Mouse (Mus musculus) activated CD4-positive, CD25-positive, alpha-beta regulatory T cell, adult 4 months (primary cell): ENCODE data around the gene Wdr81. TPM values are rescaled to one million over a fixed set of nuclear protein-coding genes. Genes with fewer than 3 reads are reported as not detected.

Experiments
- ATAC-seq: one replicate; pipeline ENCODE4 v1.8.0; 2017
- polyA plus RNA-seq, 2 experiments: library from polyadenylated mRNA; unstranded; fragments of 100-300 nt; shearing (Covaris generic); gene quantifications; one replicate each; pipeline ENCODE4 v1.2.1; 2017

The Wdr81 gene
- polyA plus RNA-seq, 2 experiments from 2014 or later: 5.2 to 7.3 TPM

DNA sequence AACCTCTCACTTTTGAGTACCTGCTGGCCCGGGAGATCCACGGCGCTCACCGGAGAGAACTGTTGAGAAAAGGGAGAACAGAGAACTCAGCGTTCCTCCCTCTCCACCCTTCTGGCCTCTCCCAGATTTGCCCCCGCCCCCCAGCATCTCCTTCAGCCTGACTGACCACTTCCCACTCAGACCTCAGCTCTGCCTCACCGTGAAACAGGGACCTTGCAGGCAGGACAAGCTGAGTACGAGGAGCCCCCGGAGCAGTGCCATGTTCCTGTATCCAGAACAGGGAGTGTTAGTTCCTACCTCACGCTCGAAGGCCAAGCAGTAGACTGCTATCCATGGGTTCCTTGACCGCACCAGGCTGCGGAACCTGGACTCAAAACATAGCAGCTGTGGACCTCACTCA is 16.3 kb downstream of the Wdr81 start:
- ATAC-seq: no peak

DNA sequence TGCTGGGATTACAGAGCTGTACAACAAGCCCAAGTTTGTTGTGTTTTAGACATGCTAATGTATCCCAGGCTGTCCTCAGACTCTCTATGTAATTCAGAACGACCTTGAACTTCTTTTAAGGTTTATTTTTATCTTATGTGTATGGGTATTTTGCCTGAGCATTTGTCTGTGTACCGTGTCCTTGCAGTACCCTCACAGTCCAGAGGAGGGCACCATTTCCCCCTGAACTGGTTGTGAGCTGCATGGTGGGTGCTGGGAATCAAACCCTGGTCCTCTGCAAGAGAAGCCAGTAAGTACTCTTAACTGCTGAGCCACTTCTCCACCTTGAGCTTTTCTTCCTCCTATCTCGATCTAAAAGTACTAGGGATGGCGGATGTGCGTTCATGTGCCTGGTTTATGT is 20.4 kb downstream of the Wdr81 start:
- ATAC-seq: no peak

DNA sequence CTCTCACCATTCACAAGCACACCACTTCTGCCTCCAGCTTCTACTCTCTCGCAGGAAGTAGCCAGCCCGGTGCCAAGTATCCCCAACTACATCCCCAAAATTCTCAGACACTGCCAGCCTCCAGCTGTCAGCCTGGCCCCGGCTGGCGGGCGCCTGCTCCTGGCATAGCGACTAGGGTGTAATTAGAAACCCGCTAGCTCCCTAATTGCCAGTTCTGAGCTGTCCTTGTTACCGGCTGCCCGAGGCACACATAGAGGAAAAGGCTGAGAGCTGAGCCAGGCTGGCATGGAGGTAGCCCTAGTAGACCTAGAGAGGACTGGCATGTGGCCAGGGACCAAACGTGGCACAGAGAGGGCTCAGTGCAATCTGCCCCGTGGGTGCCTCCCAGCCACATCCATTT is 23.2 kb downstream of the Wdr81 start:
- ATAC-seq: no peak

DNA sequence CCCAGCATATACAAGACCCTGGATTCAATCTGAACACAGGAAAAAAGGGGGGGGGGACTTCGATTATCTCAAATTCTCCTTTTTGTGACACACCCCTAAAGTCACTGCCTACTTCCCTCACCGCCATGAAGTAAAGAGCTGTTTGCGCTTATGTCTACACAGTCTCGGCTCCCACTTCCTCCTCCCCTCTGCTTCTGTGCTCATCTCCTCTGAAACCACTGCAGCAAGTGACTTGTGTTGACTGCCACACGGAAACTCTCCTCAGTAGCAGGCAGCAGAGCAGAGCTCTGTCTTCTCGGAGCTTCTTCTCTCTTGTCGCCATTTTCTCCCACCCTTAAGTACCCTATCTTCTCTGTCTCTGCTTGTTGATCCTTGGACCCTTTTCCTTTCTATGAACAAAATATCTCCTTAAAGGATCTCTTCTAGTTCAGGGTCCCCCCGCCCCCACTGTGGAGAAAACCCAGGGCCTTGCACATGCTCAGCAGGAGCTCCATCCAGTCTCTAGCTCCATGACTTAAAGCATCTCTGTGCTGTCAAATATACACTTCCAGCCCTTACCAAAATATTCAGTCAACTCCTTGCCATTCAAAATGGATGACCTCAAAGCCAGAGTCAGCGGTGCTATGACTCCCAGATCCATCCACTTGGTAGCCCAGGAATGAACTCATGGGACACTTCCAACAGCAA is 25.4 kb downstream of the Wdr81 start:
- peak; percentile 72 for ATAC-seq

DNA sequence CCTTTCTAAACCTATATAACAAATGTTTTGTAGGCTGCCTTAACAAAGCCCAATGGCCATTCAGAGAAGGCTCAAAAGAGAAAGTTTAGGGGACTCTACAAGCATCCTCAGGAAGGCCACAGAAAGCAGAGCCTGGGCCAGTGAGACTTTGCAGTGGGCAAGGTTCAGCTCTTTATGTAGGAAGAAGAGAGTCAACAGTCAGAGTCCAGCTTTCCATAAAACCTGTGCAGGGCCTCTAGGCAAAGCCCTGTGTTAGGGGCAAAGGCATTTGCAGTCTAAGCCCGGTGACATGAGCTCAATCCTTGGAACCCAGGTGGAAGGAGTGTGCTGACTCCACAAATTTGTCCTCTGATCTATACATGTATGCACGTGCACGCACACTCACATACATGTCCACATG is 30.1 kb downstream of the Wdr81 start:
- no peak for ATAC-seq

DNA sequence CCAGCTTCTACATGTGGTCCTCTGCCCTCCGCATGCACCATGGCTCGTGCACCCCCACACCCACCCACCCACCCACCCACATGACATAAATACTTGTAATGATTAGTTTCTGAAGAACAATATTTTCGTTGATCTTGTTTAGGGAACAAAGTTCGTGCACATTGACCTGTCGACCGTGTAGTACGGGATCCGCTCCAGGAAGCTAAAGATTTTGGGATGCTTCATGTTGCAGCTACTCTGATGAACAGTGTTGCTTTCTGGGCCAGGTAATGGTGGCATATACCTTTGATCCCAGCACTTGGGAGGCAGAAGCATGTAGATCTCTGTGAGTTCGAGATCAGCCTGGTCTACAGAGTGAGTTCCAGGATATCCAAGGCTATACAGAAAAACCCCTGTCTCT is 30.5 kb downstream of the Wdr81 start:
- ATAC-seq: no peak

DNA sequence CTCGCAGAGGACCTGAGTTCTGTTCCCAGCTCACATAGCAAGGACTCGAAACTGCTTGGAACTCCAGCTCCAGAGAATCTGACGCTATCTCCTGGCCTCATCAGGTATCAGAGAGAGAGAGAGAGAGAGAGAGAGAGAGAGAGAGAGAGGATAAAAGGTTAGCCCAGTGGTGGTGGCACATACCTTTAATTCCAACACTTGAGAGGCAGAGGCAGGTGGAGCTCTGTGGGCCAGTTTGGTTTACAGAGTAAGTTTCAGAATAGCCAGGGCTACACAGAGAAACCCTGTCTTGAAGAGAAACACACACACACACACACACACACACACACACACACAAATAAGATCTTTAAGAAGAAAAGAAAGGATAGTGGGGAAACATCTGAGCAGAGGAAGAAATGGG is 31.4 kb downstream of the Wdr81 start:
- no peak for ATAC-seq

DNA sequence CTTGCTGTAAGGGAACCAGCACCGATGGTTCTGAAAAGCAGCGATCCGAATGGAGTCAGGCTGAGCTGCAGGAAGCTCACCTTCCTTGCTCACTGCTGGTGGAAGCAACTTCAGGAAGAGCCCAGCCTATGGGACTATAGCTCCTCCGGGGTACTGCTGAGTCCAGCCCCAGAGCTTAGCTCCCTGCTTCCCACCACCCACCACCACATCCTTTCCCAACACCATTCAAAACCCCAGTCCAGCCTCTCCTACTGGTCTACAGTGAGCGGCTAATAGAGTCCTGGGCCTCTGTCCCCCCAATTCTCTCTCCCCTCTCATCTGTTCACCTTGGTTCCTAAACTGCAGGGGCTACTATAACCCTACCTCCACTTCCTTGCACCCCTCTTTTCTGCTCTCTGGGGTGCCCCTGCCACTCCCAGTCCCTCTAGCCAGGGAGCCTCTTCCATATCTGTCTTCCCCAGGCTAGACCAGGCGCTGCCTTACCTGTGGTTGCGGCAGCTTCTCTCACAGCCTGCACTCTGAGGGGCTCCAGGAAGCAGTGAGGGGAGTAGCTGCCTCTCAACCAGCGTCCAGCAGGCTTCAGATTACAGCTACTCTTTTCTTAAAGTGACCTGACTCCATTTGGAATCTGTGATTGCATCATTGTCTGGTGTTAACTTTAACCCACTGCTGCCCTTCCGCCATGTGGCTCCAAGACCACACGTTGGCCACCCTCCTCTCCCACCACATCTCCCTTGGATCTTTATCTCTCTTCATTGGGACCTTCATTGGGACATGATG is 32.3 kb downstream of the Wdr81 start, which contains the start of gene Serpinf1:
Gene Serpinf1 (minus strand): TSS at position 689 of the 780 bp plus-strand sequence.
- no peak for ATAC-seq

DNA sequence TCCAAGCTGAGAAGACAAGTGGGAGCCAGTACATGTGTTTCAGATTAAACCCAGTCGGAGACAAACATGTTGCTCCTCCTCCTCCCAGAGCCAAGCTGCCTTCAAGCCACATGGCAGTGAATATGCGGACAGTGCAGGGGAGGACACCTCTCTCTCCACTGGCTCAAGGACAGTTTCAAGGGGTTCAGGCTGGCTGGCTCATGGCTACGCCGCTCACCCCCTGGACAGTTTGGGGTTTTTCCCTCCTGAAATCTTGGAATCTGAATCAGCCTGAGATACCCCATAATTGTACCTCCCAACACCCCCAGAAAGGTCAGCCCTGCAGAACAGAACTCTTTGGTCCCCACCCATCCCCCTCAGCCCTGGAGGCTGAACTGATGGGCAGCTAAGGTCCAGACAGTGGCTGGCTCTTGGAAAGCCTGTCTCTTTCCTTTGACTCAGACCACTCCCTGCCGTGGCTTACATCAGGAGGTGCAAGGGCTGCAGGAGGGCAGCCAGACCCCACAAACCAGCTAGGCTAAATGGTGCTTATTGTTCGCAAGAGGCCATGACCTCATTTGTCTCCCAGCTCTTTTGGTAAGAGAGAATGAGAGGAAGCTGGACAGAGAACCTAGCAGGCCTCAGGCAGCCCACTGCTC is 33.0 kb downstream of the Wdr81 start:
- no peak for ATAC-seq

DNA sequence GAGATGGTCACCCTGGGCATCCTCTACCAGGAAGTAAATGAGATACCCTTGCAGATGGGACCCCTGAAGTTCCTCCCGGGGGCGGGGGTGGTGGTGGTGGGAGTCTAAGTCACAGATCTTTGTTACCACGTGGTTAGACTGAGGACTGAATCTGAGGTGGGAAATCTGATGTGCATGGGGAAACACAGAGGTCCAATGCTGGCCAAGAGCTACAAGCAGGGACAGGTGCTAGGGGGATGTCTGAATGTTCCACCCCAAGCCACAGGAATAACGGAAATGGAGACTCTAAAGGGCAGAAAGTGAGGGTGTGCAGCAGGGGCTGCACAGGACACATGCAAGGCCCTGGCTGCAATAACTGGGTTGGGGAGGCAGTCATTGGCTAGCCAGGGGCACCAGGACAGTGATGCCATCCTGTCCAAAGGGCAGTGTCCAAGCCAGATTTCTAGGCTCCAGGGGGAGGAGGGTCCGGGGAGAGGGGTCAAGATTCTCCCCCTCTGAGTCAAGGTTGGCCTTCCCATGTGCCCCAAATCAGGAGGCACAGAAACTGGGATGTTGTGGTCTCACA is 33.6 kb downstream of the Wdr81 start:
- no peak for ATAC-seq

DNA sequence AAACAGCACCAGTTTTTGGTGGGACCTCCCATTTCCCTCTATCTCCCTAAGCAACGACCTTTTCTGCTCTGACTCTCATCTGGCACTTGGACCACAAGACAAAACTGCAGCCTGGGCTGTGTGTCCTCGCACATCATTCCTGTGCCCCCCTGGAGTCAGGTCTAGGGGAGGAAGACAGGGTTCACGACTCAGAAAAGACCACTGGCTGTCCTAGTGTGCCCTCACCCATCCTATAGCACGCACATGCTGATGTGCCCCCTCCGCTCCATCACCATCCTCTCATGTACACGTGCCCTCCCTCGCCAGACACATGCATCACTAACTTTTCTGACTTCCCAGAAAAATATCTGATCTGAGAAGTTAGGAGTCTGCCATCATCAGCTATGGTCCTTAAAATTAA is 34.5 kb downstream of the Wdr81 start:
- no peak for ATAC-seq

DNA sequence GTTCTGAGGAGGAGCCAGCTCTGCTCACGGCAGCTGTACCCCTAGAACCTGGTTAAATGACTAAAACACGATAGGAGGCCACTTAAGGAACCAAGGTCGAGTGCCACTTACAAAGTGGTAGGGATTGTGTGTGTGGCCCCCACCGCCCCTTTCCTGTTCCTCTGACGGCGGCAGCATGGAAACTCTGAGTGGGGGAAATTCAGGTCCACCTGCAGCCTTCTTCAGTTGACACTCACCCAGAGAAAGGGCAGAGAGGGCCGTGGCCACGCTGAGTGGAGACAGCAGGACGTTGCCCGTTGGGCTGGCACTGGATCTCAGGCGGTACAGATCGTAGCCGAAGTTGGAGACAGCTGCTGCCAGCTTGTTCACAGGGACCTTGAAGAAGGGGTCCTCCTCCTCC is 38.5 kb downstream of the Wdr81 start:
- ATAC-seq: no peak

DNA sequence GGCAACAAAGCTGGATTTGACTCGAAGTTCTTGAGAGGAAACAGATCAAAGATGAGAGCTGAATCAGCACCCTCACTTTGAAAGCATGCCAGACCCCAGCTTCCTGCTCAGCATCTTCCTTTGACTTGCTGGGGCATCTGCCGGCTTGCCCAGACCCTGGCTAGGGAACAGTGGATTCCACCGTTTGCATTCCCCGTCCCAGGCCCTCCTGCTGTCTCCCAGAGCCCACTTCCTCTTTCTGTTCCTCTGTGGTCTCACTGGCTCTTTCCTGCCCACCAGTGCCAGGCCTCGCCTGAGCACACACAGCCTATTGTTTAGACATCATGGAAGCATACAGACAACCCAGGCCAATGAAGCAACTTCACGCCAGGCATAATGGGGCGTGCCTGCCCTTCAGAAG is 39.4 kb downstream of the Wdr81 start:
- peak; percentile 14 for ATAC-seq

DNA sequence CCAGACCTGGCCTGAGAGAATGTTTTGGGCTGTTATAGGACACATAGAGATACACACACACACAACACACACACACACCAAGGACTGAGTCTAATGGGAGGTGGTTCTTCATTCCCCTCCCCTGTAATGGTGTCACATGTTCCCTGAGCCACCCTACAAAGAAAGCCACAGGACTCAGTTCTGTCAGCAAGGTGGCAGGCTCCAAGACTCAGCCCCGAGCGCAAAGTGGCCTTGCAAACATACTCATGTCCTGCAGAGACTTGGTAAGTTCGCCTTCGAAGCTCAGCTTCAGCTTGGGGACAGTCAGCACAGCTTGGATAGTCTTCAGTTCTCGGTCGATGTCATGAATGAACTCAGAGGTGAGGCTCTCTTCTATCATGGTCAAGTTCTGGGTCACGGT is 43.9 kb downstream of the Wdr81 start:
- no peak for ATAC-seq

DNA sequence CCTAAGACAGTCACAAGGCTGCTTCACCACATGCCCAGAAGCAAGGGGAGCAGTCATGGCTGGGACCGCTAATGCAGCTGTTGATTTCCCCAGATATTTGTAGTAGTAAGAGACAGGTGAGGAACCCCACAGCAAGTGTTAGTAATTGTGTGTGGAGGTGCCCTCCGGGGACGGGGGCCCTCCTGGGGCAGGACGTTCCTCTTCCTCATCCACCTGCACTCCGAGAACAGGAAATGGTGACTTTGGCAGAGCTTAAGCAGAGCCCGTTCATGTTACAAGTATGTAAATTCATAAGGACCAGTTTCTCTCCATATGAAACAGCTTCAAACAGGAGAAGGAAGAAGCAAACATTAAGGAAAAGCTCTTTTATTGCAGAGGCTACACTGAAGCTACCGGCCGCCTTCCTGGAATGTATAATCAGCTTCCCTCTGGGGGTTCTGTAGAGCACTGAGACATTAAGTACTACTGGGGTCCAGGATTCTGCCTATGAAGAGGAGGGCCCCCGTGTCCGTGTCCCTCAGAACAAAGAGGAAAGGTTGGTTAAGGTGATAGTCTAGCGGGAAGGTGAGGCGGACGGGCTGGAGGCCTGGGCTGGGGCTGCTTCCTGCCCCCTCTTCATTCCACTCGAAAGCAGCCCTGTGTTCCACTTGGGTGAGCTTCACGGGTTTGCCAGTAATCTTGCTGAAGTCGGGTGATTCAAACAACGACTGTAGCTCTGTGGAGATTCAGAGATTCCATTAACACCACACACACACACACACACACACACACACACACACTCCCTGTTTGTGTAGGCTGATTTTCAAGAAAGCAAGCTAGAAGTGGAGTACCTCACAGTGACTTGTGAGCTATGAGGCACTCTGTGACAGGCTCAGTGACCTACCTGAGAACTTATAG is 44.6 kb downstream of the Wdr81 start:
- ATAC-seq: peak; percentile 59

DNA sequence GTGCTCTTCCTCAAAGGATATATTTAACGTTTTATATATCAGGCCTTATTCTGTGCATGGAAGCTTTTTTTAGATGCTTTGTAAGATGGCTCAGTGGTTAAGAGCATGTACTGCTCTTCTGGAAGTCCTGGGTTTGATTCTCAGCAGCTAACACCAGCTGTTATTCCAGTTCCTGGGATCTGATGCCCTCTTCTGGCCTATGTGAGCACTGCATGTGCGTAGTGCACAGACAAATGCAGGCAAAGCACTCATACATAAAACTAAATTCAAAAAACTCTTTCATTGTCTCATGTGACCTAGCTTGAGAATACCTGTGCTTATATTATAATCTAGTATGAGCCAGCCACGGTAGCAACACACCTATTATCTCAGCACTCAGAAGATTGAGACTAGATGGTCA is 47.7 kb downstream of the Wdr81 start:
- ATAC-seq: peak; percentile 32

DNA sequence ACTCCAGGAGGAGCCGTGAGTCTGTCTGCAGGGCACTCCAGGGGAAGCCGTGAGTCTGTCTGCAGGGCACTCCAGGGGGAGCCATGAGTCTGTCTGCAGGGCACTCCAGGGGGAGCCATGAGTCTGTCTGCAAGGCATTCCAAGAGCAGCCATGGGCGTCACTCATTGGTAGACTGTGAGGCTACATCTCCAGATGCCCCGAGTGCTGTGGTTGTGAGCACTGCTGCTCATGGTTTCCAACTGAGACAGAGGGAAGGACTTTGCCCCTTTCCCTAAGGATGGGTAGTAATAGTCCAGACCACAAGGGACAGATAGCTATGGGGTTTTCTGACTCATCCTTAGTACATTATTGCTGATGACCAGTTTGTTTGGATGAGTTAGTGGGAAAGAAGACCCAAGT is 48.4 kb downstream of the Wdr81 start:
- ATAC-seq: no peak

DNA sequence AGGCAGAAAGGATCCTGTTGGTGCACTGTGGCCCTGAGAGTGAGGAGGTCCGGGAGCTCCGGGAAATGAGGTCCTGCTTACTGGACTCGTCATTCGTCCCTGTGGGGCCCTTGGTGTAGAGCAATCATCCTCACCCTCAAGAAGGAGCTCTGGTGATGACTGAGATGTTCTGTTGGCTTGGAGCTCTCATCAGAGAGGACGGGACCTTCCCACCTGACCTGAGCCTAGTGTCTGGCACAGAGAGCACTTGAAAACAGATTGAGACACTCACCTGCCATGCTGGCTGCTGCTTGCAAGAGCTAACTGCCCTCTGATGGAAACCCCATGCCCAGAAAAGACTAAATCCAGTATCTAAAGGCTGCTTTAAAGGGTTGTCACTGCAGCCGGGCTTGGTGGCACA is 49.7 kb downstream of the Wdr81 start:
- ATAC-seq: no peak

DNA sequence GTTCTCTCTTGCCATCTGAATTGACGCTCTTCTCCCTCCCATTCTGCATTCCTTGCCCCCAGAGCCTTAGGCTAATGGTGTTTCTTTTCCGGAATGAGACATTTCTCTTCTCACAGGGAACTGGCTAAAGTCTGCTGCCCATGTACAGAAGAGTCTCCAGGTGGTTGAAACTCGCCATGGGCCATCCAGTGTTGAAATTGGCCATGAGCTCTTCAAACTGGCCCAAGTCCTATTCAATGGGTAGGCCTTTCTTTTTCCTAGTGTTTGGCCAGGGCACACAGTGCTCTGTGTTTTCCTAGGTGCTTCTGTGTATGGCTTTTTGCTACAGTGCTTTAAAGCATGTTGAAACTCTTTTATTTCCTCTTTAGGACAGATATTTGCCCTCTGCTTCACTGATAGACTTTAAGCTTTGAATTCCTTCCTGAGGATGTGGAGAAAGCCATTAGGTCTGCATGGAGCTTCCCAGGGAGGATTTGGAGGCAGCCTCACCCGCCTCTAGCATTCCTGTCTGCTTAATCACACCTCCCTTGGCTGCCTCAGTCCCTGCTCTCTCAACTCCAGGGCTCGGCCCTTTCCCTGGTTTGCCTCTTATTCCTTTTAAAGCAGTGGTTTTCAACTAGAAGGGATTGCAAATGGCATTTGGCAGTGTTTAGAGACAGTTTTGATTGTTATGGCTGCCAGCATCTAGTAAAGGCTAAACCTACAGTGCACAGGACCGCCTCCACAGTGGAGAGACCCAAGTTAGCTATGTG is 51.0 kb downstream of the Wdr81 start:
- ATAC-seq: no peak

DNA sequence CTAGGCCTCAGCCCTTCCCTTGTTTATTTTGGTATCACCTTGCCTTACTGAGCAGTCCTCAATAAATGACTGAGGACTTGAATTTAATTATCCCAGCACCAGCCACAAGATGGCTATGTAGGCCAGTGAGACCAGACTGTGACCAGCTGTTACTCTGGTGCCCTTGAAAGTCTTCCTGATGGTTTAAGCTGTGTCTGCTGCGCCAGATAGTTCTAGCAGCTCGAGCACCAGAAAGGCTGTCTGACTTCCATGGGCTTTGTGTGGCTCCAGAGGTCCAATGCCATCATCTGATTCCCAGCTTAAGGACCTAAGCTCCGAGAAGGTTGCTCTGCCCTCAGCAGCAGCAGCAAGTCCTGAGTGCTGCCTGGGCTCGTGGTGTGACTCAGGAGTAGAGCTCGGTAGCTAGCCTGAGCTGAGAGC is 52.2 kb downstream of the Wdr81 start:
- ATAC-seq: no peak

DNA sequence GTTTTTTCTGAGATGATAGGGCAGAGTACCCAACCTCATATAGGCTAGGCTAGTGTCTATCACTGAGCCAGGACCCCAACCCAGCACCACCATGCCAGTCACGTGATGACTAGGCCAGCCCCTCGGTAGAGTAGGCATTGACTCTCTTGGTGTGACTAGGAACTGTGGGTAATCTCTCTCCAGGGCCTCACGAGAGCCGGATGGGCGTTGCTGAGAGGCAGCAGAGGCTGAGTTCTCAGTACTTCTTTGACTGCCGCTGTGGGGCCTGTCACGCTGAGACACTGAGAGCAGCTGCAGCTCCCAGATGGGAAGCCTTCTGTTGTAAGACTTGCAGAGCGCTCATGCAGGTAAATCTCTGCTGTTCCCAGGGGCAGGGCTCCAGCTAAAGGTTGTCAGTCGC is 54.4 kb downstream of the Wdr81 start:
- no peak for ATAC-seq

DNA sequence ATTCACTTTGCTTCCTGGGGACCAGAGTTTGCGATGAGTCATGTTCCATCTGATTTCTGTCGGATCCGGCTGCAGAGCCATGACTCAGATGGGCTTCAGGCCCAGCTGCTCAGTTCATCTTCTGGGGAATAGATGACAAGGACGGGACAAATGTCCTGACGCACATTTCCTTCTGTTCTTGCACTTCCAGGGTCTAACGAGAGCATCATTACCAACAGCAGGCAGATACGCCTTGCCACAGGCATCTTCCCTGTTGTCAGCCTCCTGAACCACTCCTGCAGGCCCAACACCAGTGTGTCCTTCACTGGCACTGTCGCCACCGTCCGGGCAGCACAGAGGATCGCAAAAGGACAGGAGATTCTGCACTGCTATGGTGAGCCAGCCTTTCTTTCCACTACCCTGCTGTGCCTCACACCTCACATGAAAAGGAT is 55.1 kb downstream of the Wdr81 start:
- ATAC-seq: no peak
